ENCODE assay signal across 31 mouse cellular contexts in genomic region chr11:44661875-44662274, GRCm38 (mm10). TPM values are rescaled to one million over a fixed set of nuclear protein-coding genes. Genes with fewer than 3 reads are reported as not detected.
"Had no signal": no experiment of that assay in that cellular context is flagged by ENCODE, and none has a peak within 500 bp of the region (broad histone marks: within the 10 kb centered on the region; RNA-seq: fewer than 3 reads in every experiment).

No protein-coding gene starts in this region.

- H3K27me3 ChIP-seq: heart, embryonic 12.5 days; heart, embryonic 13.5 days; heart, embryonic 15.5 days; hindbrain, embryonic 12.5 days; hindbrain, embryonic 13.5 days; hindbrain, embryonic 15.5 days; kidney, embryonic 15.5 days had no signal

- H3K36me3 ChIP-seq: heart, embryonic 12.5 days; heart, embryonic 13.5 days; heart, embryonic 15.5 days; hindbrain, embryonic 10.5 days; hindbrain, embryonic 12.5 days; hindbrain, embryonic 13.5 days; hindbrain, embryonic 15.5 days; intestine, embryonic 15.5 days; kidney, embryonic 15.5 days had no signal

- H3K4me3 ChIP-seq: heart, embryonic 12.5 days; heart, embryonic 13.5 days; heart, embryonic 15.5 days; hindbrain, embryonic 10.5 days; hindbrain, embryonic 12.5 days; hindbrain, embryonic 13.5 days; hindbrain, embryonic 15.5 days; intestine, embryonic 15.5 days; kidney, embryonic 15.5 days; layer of hippocampus, adult 2 months; left cerebral cortex, adult 2 months had no signal

- H3K4me2 ChIP-seq: heart, embryonic 11.5 days; heart, embryonic 12.5 days; heart, embryonic 13.5 days; heart, embryonic 15.5 days; hindbrain, embryonic 12.5 days; hindbrain, embryonic 13.5 days; hindbrain, embryonic 14.5 days; hindbrain, embryonic 15.5 days; intestine, embryonic 15.5 days; kidney, embryonic 15.5 days had no signal

- H3K9me3 ChIP-seq: heart, embryonic 12.5 days; heart, embryonic 13.5 days; heart, embryonic 15.5 days; hindbrain, embryonic 10.5 days; hindbrain, embryonic 12.5 days; hindbrain, embryonic 13.5 days; hindbrain, embryonic 15.5 days; intestine, embryonic 15.5 days; kidney, embryonic 15.5 days had no signal

- H3K9ac ChIP-seq: heart, embryonic 12.5 days; heart, embryonic 13.5 days; heart, embryonic 15.5 days; hindbrain, embryonic 12.5 days; hindbrain, embryonic 13.5 days; hindbrain, embryonic 14.5 days; hindbrain, embryonic 15.5 days; intestine, embryonic 15.5 days; kidney, embryonic 15.5 days had no signal

- DNase-seq: heart, postnatal 10 days; heart, postnatal 14 days; heart, postnatal 36 days; heart, postnatal 4 days; kidney, adult 11 months; kidney, adult 18-20 months; kidney, adult 2 months; kidney, adult 8-10 months; kidney, adult 9 months; kidney, postnatal 10 days; kidney, postnatal 14 days; kidney, postnatal 25 days; kidney, postnatal 36 days; kidney, postnatal 4 days; layer of hippocampus, adult 9-11 months had no signal

- H3K27ac ChIP-seq: heart, embryonic 13.5 days; heart, embryonic 15.5 days; hindbrain, embryonic 13.5 days; hindbrain, embryonic 14.5 days; hindbrain, embryonic 15.5 days; hindbrain, postnatal 0 days; intestine, embryonic 15.5 days; kidney, embryonic 15.5 days; kidney, postnatal 0 days; layer of hippocampus, adult 2 months; left cerebral cortex, adult 2 months had no signal

RNA-seq across cellular contexts. Expression of gene Ebf1, which starts 44.8 kb away (rescaled TPM):
- total RNA-seq: hematopoietic stem cell, adult 5-6 weeks had no signal
